Mouse (Mus musculus): ENCODE measurements around the gene Alkal2.

Alkal2 gene

GRCm38 (mm10) chr12:30883986-30884621, at the start of gene Alkal2:
Gene Alkal2, plus strand, starts transcription at chr12:30884322.
- in situ Hi-C loops (cut with MboI, MseI) = no loop called here

DNA sequence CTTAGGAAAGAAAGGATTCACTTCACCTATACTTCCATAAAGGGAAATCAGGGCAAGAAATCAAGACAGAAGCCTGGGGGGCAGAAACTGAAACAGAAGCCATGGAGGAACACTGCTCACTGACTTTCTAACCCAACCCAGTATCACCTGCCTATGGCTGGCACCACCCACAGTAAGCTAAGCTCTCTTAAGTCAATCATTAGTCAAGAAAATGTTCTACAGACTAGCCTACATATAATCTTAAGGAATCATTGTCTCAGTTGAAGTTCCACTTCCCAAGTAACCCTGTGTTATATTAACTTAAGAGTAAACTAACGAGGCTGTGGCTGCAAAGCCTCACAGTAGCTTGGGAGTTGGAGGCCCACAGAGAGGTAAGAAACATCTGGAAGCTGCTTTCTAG, 35.6 kb upstream of the Alkal2 start:
- in situ Hi-C loops (cut with MboI, MseI) = no loop called here

DNA sequence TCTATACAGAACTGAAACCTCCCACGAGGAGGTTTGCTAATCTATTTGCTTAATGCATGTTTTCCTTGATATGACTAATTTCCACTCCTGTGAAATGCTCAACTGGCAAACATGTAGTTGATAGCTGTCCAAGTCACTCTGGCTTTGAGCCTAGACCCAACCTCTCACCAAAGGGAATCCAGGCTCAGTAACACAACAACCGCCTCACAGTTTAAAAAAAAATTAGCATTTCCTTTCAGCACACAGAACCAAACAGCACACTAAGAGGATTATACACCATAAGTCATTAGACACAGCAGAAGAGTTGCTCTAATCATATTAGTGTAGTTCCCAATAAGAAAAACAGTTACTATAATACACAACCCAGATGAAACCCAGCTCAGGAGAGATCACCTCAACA, 33.2 kb upstream of the Alkal2 start:
- in situ Hi-C loops (cut with MboI, MseI) = no loop called here

DNA sequence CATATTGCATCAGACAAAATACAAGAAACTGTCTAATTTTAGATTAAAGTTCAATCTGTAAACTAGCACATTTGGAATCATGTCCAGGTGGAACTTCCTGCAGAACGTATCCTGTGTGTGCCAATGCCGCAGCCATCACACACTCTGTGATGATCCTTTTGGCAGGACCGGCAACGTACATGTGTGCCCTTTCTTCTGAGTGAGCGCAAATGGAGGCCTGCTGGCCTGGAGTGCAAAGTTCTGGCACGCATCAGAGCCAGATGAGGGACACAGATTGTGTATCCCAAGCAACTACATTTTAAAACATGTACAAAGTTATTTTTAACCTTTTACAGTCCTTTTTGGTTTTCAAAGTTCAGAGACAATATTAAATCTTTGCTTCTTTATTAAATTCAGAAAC, 32.3 kb upstream of the Alkal2 start:
- in situ Hi-C loops (cut with MboI, MseI) = no loop called here

GRCm38 (mm10) chr12:30855442-30856159, 28.5 kb upstream of the Alkal2 start:
- in situ Hi-C loops (cut with MboI, MseI) = no loop called here

DNA sequence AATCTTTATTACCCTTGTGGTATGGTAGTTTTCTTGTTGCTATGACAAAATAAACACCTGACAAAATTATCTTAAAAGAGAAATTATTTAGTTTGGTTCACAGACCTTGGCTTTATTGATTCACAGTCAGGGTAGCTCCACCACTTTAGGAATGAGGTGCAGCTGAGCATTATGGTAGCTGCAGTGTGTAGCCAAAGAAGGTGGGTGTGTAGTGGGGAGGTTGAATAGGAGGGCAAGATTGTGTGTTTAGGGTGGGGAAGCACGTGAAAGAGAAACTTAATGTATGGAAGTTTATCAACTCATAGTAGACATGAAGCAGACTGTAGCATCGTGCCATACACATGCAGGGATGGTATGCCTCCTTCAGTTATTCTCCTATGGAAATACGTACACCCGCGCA, 27.9 kb upstream of the Alkal2 start:
- in situ Hi-C loops (cut with MboI, MseI) = no loop called here

GRCm38 (mm10) chr12:30864347-30864746, 19.8 kb upstream of the Alkal2 start:
- in situ Hi-C loops (cut with MboI, MseI) = no loop called here

DNA sequence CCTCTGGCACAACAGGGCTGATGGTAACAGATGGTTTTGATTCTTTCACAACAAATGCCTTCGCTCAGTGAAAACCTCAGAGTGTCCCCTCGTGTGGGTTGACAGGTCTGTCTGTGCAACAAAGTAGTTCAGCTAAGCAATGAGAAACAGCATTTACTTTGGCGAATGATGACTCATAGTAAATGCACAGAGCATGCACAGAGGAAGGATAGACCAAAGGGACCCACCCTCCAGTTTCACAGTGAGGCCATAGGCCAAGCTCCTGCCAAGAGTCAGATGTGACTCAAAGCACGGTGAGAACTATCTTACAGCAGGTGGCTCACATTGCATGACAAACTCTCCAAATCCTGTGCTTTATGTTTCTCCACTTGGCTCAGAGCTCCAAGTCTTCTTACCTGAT, 18.3 kb upstream of the Alkal2 start:
- in situ Hi-C loops (cut with MboI, MseI) = no loop called here

DNA sequence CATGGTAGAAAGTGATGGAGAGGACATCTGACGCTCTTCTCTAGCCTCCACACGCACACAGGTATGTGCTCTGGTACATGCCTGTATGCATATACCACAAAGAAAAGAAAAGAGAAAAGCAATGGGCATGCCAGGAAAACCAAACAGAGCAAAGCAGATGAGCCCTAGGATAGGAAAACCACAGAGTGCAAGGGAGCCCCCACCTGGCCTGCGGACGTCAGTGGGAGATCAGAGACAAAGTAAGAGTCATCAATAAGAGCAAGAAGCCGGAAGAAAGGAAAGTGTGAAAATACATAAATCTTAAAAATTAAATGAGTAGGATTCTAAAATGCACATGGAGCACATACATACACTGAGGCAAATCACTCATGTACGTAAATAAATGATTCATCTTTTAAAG, 4.7 kb upstream of the Alkal2 start:
- in situ Hi-C loops (cut with MboI, MseI) = no loop called here

- in situ Hi-C loops (cut with MboI, MseI) = no loop called here
These were observed 533 bp upstream of the Alkal2 start for GRCm38 (mm10) chr12:30883592-30883985.

GRCm38 (mm10) chr12:30884622-30885230, 604 bp downstream of the Alkal2 start:
- in situ Hi-C loops (cut with MboI, MseI) = loop anchor here (5.0 kb wide), 1 partner anchor 287 kb away; no protein-coding TSS in a partner anchor

DNA sequence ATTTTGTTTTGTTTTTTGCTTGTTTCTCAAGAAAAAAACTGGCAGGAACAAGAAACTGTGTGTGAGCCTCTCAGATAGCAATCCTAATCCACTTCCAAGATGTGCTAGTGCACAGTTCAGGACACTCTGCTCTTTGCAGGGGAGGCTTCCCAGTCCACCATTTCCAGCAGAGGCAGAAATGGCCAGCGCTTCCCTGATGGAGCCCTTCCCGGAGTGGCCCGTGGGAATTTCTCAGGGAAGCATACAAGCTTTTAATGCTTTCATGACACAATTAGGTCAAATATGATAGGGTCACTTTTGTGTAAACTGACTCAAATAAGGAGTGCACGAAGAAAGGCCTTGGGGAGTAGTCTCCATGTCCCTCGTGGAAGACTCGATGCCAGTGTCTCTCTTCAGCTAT, 1.8 kb downstream of the Alkal2 start:
- in situ Hi-C loops (cut with MboI, MseI) = loop anchor here (5.0 kb wide), 1 partner anchor 289 kb away; no protein-coding TSS in a partner anchor

- in situ Hi-C loops (cut with MboI, MseI) = loop anchor here (5.0 kb wide), 1 partner anchor 291 kb away; no protein-coding TSS in a partner anchor
These were observed 3.9 kb downstream of the Alkal2 start for GRCm38 (mm10) chr12:30888003-30888402.

DNA sequence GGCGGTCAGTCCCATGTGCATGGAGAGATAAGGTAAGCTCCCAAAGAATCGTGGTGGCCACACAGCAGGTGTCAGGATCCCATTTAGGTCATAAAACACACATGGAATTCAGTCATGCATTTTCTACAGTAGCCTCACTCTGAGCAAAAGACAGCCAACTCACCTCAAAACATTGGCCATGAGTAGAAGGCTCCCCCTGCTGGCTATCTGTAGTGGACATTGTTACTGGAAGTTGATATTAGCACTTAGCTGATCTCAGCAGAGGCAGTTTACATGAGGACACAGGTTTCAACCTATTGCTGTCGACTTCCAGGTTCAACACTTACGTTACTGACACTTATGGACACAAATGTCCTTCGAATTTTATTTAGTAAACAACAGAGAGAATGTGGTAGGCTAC, 5.9 kb downstream of the Alkal2 start:
- in situ Hi-C loops (cut with MboI, MseI) = no loop called here

GRCm38 (mm10) chr12:30891438-30891837, 7.3 kb downstream of the Alkal2 start:
- in situ Hi-C loops (cut with MboI, MseI) = no loop called here

DNA sequence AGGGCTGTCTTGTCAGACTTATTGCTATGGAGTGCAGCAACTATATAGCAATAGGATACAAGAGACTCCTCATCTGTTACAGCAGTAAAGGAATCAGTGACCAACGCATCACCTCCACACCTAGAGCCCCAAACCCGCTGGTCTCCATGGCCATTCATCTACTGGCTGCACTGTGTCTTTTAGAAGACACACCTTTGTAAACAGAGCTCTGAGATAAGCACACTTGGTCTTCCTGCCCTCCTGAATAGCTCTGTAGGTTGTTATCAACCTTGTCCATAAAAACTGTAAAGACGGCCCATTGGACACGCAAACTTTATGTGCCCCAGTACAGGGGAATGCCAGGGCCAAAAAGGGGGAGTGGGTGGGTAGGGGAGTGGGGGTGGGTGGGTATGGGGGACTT, 12.9 kb downstream of the Alkal2 start:
- in situ Hi-C loops (cut with MboI, MseI) = no loop called here

GRCm38 (mm10) chr12:30908658-30909057, 24.5 kb downstream of the Alkal2 start:
- in situ Hi-C loops (cut with MboI, MseI) = loop anchor here (25.0 kb wide), 1 partner anchor 954 kb away; no protein-coding TSS in a partner anchor

GRCm38 (mm10) chr12:30909881-30910280, 25.8 kb downstream of the Alkal2 start:
- in situ Hi-C loops (cut with MboI, MseI) = loop anchor here (10.0 to 25.0 kb wide), 2 partner anchors 315 to 952 kb away; no protein-coding TSS in a partner anchor

DNA sequence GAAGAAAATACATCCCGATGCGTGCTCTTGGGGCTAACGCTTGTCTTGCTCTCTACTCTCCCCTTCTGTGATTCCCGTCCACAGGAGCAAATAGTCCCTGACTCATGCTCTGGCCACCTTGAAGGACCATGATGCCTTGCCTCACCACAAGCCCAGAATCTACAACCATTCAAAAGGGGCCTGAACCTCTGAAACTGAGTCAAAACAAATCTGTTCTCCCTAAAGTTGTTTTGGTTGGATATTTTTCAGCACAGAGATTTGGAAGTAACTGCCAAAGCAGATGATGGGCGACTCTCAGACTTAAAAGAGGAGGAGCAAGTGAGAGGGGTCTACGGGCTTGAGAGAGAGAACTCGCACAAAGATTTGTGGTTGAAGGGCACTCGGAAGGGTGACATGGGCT, 26.7 kb downstream of the Alkal2 start:
- in situ Hi-C loops (cut with MboI, MseI) = loop anchor here (10.0 to 25.0 kb wide), 2 partner anchors 316 to 951 kb away; no protein-coding TSS in a partner anchor

DNA sequence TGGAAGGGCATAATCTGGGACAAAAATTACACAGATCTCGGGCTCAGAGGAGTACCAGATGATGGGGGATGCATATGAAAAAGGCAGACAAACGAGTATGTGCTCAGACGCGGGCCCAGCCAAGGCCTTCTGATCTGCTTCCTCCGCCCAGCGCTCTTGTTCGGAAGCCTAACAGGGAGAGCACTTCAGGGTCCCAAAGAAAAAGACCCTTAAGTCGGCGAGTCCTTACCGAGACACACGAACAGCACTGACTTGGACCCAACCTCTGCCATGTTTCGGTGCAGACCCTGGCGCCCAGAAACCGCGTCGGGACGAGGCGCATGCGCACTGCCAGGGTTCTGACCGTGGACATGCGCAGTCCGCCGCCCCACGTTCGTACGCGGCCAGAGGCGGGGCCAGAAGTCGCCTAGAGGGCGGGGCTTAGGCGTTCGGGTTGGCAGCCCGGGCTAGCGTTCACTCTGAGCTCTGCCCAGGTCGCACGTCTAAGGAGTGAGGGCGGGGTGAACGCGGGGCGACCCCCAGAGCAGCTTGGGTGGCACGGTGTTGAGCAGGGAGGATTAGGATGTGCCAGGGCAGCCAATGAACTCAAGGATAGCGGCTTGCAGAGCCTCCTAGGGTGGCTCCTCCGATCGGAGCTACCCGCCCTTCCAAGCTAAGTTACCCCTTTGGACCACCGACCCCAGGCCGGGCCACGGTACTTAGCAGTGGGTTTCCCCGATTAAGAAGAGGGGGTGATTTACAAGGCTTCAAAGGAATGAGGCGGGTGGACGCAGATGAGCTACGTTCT, 27.3 kb downstream of the Alkal2 start, which contains the start of the genes Acp1 and Sh3yl1:
Gene Acp1, minus strand, starts transcription at position 329 of the 787 bp plus-strand sequence.
Gene Sh3yl1, plus strand, starts transcription at position 408 of the 787 bp plus-strand sequence.
- in situ Hi-C loops (cut with MboI, MseI) = loop anchor here (10.0 to 25.0 kb wide), 2 partner anchors 317 to 951 kb away; no protein-coding TSS in a partner anchor

DNA sequence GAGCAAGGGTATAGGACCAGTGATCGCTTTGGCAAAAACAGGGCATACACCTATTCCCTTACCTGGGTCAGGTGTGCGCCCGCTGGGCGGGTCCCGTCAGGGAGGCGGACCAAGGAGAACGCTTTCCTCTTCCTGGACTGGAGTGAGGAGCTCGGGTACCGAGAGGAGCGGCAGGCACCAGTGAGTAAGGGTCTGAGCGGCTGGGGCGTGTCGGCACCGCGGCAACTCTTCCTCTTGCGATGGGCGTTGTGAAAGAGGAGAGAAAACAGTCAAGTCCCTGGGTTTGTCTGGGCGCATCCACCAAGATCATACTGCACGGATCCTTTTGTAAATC, 27.9 kb downstream of the Alkal2 start:
- in situ Hi-C loops (cut with MboI, MseI) = loop anchor here (10.0 to 25.0 kb wide), 2 partner anchors 317 to 950 kb away; no protein-coding TSS in a partner anchor

Measured in T-helper 1 cell (primary cell).